Mouse (Mus musculus): Measurements from ENCODE around the gene Erbb2.

DNA sequence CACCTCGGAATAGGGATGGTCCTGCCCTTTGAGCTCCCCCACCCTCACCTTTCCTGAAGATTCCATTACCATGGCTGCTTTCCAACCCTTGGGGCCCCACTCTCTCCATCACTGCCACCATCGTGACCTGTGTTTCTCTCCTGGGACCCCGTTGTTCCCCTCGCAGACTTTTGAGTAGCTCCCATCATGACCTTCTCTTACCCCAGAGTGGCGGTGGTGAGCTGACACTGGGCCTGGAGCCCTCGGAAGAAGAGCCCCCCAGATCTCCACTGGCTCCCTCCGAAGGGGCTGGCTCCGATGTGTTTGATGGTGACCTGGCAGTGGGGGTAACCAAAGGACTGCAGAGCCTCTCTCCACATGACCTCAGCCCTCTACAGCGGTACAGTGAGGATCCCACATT, 23.5 kb downstream of the Erbb2 start:
- TF ChIP-seq CTCF (IDR thresholded peaks at IDR 0.05) (no peak), POLR2A (IDR thresholded peaks at IDR 0.05; ENCODE audit: insufficient read depth, low read depth, low read length) (no peak), EP300 (IDR thresholded peaks at IDR 0.05; ENCODE audit: insufficient read depth, low read depth, low read length) (no peak)
